Mouse (Mus musculus): ENCODE data around the gene Clba1.

The Clba1 gene

DNA sequence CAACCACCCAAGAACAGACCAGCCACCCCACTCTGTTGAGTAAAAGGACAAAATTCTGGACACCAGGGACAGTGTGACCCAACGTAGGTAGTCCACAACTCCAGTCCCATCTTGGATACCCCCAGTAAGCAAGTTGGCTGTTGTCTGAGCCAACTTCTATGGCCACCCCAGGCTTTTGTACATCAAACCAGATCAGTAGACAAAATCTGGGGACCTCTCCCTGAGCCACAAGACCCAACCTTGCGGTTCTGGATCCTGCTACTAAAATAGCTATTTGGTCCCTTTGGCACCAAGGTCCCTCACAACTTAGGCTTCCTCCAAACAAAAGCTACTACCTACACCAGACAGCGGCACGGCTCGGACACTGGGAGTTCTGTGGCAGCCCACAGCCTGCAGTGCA is 13.7 kb upstream of the Clba1 start:
- DNase-seq (ENCODE audit: low spot score), result no peak

- DNase-seq (ENCODE audit: low spot score), result no peak
Measured at GRCm38 (mm10) chr12:112795466-112796104, 13.2 kb upstream of the Clba1 start.

GRCm38 (mm10) chr12:112796551-112797510 is 11.9 kb upstream of the Clba1 start:
- DNase-seq (ENCODE audit: low spot score), result no peak

- no peak for DNase-seq (ENCODE audit: low spot score)
Measured at GRCm38 (mm10) chr12:112797672-112798331, 10.9 kb upstream of the Clba1 start.

GRCm38 (mm10) chr12:112798332-112798681 is 10.4 kb upstream of the Clba1 start:
- DNase-seq (ENCODE audit: low spot score), result no peak

DNA sequence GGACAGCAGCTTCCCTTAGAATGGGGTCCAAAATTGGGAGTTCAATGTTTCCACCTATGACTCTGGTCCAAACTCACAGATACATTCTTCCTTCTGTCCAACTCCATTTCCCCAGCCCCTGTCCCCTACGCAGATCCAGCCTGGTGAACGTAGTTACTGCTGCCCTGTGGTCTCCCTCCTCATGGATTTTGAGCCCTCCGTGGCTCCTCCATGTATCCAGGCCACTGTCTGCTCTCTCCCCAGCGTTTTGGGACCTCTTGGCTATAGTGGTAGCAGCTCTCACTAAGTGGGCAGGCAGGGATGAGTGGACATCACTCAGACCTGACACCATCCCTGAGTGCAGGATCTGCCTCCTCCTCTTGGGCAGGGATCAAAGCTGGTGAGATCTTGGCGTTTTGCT is 10.0 kb upstream of the Clba1 start:
- DNase-seq (ENCODE audit: low spot score), result no peak

GRCm38 (mm10) chr12:112799237-112799970 is 9.3 kb upstream of the Clba1 start:
- no peak for DNase-seq (ENCODE audit: low spot score)

DNA sequence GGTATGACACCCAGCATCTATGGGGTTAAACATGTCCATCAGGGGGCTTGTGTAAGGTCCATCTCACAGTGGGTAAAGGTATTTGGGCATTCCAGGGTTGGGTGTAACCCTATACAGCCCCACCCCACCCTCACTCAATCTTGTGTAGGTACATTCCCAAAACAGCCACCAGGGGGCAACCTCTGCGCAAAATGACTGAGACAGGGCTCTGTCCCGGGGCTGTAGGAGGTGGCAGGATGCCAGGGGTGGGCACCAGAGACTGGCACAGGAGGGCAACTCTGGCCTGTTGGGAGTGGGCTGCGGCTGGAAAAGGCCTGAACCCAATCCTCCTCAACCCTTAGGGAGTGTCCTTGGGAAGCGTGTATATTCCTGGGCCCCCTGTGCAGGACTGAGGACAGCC is 8.3 kb upstream of the Clba1 start:
- DNase-seq (ENCODE audit: low spot score), result peak; percentile 88

GRCm38 (mm10) chr12:112801864-112802846 is 6.6 kb upstream of the Clba1 start, which contains the start of gene Ahnak2:
Gene Ahnak2 (minus strand): TSS chr12:112802657.
- peak; percentile 71 for DNase-seq (ENCODE audit: low spot score)

DNA sequence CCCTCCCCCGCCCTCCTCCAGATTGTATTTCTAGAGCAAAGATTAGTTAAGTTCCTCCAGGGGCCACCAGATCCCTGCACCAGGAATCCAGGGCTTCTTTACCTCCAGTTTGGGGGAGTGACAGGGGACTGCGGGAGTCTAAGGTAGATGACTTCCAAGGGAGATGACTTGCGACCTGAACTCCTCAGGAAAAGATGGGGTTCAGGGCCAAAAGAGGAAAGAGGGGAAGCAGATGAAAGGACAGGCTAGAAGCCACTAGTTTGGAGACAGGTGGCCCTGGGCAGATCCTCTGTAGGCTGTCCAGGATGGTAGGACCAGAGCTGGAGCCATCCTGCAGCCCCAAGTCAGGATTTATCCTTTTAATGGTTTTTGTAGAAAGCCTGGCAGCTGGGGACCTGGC is 5.8 kb upstream of the Clba1 start:
- DNase-seq (ENCODE audit: low spot score), result no peak

- DNase-seq (ENCODE audit: low spot score), result no peak
Measured at GRCm38 (mm10) chr12:112804046-112804445, 4.7 kb upstream of the Clba1 start.

- DNase-seq (ENCODE audit: low spot score), result no peak
Measured at GRCm38 (mm10) chr12:112806044-112806443, 2.7 kb upstream of the Clba1 start.

DNA sequence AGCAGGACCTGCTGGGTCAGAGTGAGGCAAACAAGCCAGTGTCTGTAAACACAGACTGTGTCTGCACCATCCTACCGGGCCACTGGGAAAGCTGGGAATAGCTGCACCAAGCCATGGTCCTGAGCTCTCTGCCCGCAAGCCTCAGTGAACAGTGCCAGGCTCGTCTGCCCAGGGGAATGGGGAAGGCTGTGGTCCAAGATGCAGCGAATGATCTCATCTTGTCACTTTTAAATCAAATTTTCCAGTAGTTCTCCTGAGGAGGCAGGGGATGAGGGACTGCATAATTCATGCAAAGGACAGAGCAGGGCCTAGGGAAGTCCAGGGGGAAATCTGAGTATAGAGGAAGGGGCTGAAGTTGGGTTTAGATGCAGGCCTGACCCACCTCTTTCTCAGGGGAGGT is 941 bp upstream of the Clba1 start:
- DNase-seq (ENCODE audit: low spot score), result no peak

GRCm38 (mm10) chr12:112808212-112808586 is 538 bp upstream of the Clba1 start:
- no peak for DNase-seq (ENCODE audit: low spot score)

DNA sequence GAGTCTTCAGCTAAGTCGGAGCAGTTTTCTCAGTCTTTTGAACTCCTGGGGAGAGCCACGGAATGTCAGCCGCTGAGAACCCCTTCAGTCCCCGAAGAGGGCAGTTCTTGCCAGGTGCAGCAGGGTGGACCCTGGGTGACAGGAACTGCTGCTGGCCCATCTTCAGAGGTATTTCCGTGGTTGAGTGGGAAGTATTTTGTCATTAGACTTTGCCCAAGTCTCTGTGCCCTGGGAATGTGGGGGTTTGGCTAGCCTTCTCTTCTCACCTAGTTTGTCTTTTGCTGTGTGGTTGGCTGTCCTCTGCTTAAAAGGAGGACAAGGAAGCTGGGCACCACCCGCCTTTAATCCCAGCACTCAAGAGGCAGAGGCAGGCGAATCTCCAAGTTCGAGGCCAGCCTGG is 904 bp downstream of the Clba1 start:
- no peak for DNase-seq (ENCODE audit: low spot score)

- no peak for DNase-seq (ENCODE audit: low spot score)
Measured at GRCm38 (mm10) chr12:112810092-112810885, 1.6 kb downstream of the Clba1 start.

- DNase-seq (ENCODE audit: low spot score), result no peak
Measured at GRCm38 (mm10) chr12:112813370-112813769, 4.6 kb downstream of the Clba1 start.

- no peak for DNase-seq (ENCODE audit: low spot score)
Measured at GRCm38 (mm10) chr12:112814682-112815470, 6.1 kb downstream of the Clba1 start.

- no peak for DNase-seq (ENCODE audit: low spot score)
Measured at GRCm38 (mm10) chr12:112816294-112816693, 7.6 kb downstream of the Clba1 start.

All from testis, postnatal 10 days (tissue).